Mouse (Mus musculus): ENCODE results near the gene Camta1. TPM values are rescaled to one million over a fixed set of nuclear protein-coding genes. Genes with fewer than 3 reads are reported as not detected.

The Camta1 gene
- polyA plus RNA-seq, 1 experiment: 7.7 TPM

- no peak for DNase-seq
- WGBS: 73% methylated on average over 5 of the region's 5 CpGs
- no peak overlapping the region for H3K27ac ChIP-seq (ENCODE audit: insufficient read depth, low read depth, low read length)
- no peak overlapping the region for H3K4me3 ChIP-seq (ENCODE audit: insufficient read depth, low read depth, low read length)
- H3K27me3 ChIP-seq (replicated peaks; ENCODE audit: control insufficient read depth, insufficient read depth, low read length): no peaks in the 10 kb centered on the region
- TF ChIP-seq CTCF (conservative IDR thresholded peaks at IDR 0.05; ENCODE audit: insufficient read depth, insufficient read length, low read depth, low read length): no peak
- no peak for TF ChIP-seq POLR2A (IDR thresholded peaks at IDR 0.05; ENCODE audit: low read depth, low read length)
- peaks cover 2% of the 10 kb centered on the region; the same call in 1 of the 2 replicates for H3K4me1 ChIP-seq (ENCODE audit: control insufficient read depth, insufficient read depth, low read length)
- no peaks in the 10 kb centered on the region for H3K36me3 ChIP-seq (ENCODE audit: control insufficient read depth, insufficient read depth, low read length)
These were observed 88.7 kb downstream of the Camta1 start for GRCm38 (mm10) chr4:151773007-151773406.

- no peaks in the 10 kb centered on the region for H3K36me3 ChIP-seq (ENCODE audit: control insufficient read depth, insufficient read depth, low read length)
- H3K27ac ChIP-seq (ENCODE audit: insufficient read depth, low read depth, low read length): no peak overlapping the region
- H3K4me1 ChIP-seq (ENCODE audit: control insufficient read depth, insufficient read depth, low read length): no peaks in the 10 kb centered on the region
- no peaks in the 10 kb centered on the region for H3K27me3 ChIP-seq (replicated peaks; ENCODE audit: control insufficient read depth, insufficient read depth, low read length)
- DNase-seq: no peak
- WGBS: 62% methylated on average over 5 of the region's 5 CpGs
- no peak overlapping the region for H3K4me3 ChIP-seq (ENCODE audit: insufficient read depth, low read depth, low read length)
- no peak for TF ChIP-seq POLR2A (IDR thresholded peaks at IDR 0.05; ENCODE audit: low read depth, low read length)
- no peak for TF ChIP-seq CTCF (conservative IDR thresholded peaks at IDR 0.05; ENCODE audit: insufficient read depth, insufficient read length, low read depth, low read length)
These were observed 91.0 kb downstream of the Camta1 start for GRCm38 (mm10) chr4:151770697-151771096.

GRCm38 (mm10) chr4:151767786-151768185 is 93.9 kb downstream of the Camta1 start:
- Histone ChIP-seq H3K36me3 (ENCODE audit: control insufficient read depth, insufficient read depth, low read length) (no peaks in the 10 kb centered on the region), H3K4me3 (ENCODE audit: insufficient read depth, low read depth, low read length) (no peak overlapping the region), H3K27ac (ENCODE audit: insufficient read depth, low read depth, low read length) (no peak overlapping the region), H3K27me3 (replicated peaks; ENCODE audit: control insufficient read depth, insufficient read depth, low read length) (no peaks in the 10 kb centered on the region), H3K4me1 (ENCODE audit: control insufficient read depth, insufficient read depth, low read length) (no peaks in the 10 kb centered on the region)
- no peak for DNase-seq
- WGBS: 82% methylated on average over 4 of the region's 4 CpGs
- no peak for TF ChIP-seq POLR2A (IDR thresholded peaks at IDR 0.05; ENCODE audit: low read depth, low read length)
- TF ChIP-seq CTCF (conservative IDR thresholded peaks at IDR 0.05; ENCODE audit: insufficient read depth, insufficient read length, low read depth, low read length): no peak

GRCm38 (mm10) chr4:151767361-151767760 is 94.3 kb downstream of the Camta1 start:
- no peaks in the 10 kb centered on the region for H3K27me3 ChIP-seq (replicated peaks; ENCODE audit: control insufficient read depth, insufficient read depth, low read length)
- WGBS: 95% methylated on average over 8 of the region's 8 CpGs
- H3K4me1 ChIP-seq (ENCODE audit: control insufficient read depth, insufficient read depth, low read length): no peaks in the 10 kb centered on the region
- H3K4me3 ChIP-seq (ENCODE audit: insufficient read depth, low read depth, low read length): no peak overlapping the region
- no peaks in the 10 kb centered on the region for H3K36me3 ChIP-seq (ENCODE audit: control insufficient read depth, insufficient read depth, low read length)
- no peak for DNase-seq
- TF ChIP-seq CTCF (conservative IDR thresholded peaks at IDR 0.05; ENCODE audit: insufficient read depth, insufficient read length, low read depth, low read length): no peak
- no peak for TF ChIP-seq POLR2A (IDR thresholded peaks at IDR 0.05; ENCODE audit: low read depth, low read length)
- no peak overlapping the region for H3K27ac ChIP-seq (ENCODE audit: insufficient read depth, low read depth, low read length)

GRCm38 (mm10) chr4:151765376-151765775 is 96.3 kb downstream of the Camta1 start:
- Histone ChIP-seq H3K36me3 (ENCODE audit: control insufficient read depth, insufficient read depth, low read length) (no peaks in the 10 kb centered on the region), H3K4me1 (ENCODE audit: control insufficient read depth, insufficient read depth, low read length) (no peaks in the 10 kb centered on the region), H3K27ac (ENCODE audit: insufficient read depth, low read depth, low read length) (no peak overlapping the region), H3K4me3 (ENCODE audit: insufficient read depth, low read depth, low read length) (no peak overlapping the region), H3K27me3 (replicated peaks; ENCODE audit: control insufficient read depth, insufficient read depth, low read length) (no peaks in the 10 kb centered on the region)
- no peak for TF ChIP-seq CTCF (conservative IDR thresholded peaks at IDR 0.05; ENCODE audit: insufficient read depth, insufficient read length, low read depth, low read length)
- TF ChIP-seq POLR2A (IDR thresholded peaks at IDR 0.05; ENCODE audit: low read depth, low read length): no peak
- no peak for DNase-seq
- WGBS: 50% methylated on average over 4 of the region's 4 CpGs

GRCm38 (mm10) chr4:151763928-151764327 is 97.7 kb downstream of the Camta1 start:
- no peaks in the 10 kb centered on the region for H3K27me3 ChIP-seq (replicated peaks; ENCODE audit: control insufficient read depth, insufficient read depth, low read length)
- H3K27ac ChIP-seq (ENCODE audit: insufficient read depth, low read depth, low read length): no peak overlapping the region
- 38% methylated on average over 6 of the region's 6 CpGs for WGBS
- no peaks in the 10 kb centered on the region for H3K4me1 ChIP-seq (ENCODE audit: control insufficient read depth, insufficient read depth, low read length)
- no peaks in the 10 kb centered on the region for H3K36me3 ChIP-seq (ENCODE audit: control insufficient read depth, insufficient read depth, low read length)
- no peak for DNase-seq
- H3K4me3 ChIP-seq (ENCODE audit: insufficient read depth, low read depth, low read length): no peak overlapping the region
- no peak for TF ChIP-seq CTCF (conservative IDR thresholded peaks at IDR 0.05; ENCODE audit: insufficient read depth, insufficient read length, low read depth, low read length)
- no peak for TF ChIP-seq POLR2A (IDR thresholded peaks at IDR 0.05; ENCODE audit: low read depth, low read length)

GRCm38 (mm10) chr4:151759095-151759494 is 102.6 kb downstream of the Camta1 start:
- no peaks in the 10 kb centered on the region for H3K4me1 ChIP-seq (ENCODE audit: control insufficient read depth, insufficient read depth, low read length)
- H3K4me3 ChIP-seq (ENCODE audit: insufficient read depth, low read depth, low read length): no peak overlapping the region
- no peak for DNase-seq
- no peak overlapping the region for H3K27ac ChIP-seq (ENCODE audit: insufficient read depth, low read depth, low read length)
- 83% methylated on average over 2 of the region's 2 CpGs for WGBS
- H3K36me3 ChIP-seq (ENCODE audit: control insufficient read depth, insufficient read depth, low read length): no peaks in the 10 kb centered on the region
- no peaks in the 10 kb centered on the region for H3K27me3 ChIP-seq (replicated peaks; ENCODE audit: control insufficient read depth, insufficient read depth, low read length)
- TF ChIP-seq CTCF (conservative IDR thresholded peaks at IDR 0.05; ENCODE audit: insufficient read depth, insufficient read length, low read depth, low read length): no peak
- TF ChIP-seq POLR2A (IDR thresholded peaks at IDR 0.05; ENCODE audit: low read depth, low read length): no peak

GRCm38 (mm10) chr4:151758337-151758736 is 103.3 kb downstream of the Camta1 start:
- H3K4me3 ChIP-seq (ENCODE audit: insufficient read depth, low read depth, low read length): no peak overlapping the region
- H3K36me3 ChIP-seq (ENCODE audit: control insufficient read depth, insufficient read depth, low read length): no peaks in the 10 kb centered on the region
- WGBS: 91% methylated on average over 13 of the region's 13 CpGs
- H3K4me1 ChIP-seq (ENCODE audit: control insufficient read depth, insufficient read depth, low read length): no peaks in the 10 kb centered on the region
- TF ChIP-seq POLR2A (IDR thresholded peaks at IDR 0.05; ENCODE audit: low read depth, low read length) (no peak), CTCF (conservative IDR thresholded peaks at IDR 0.05; ENCODE audit: insufficient read depth, insufficient read length, low read depth, low read length) (no peak)
- no peak for DNase-seq
- H3K27ac ChIP-seq (ENCODE audit: insufficient read depth, low read depth, low read length): no peak overlapping the region
- H3K27me3 ChIP-seq (replicated peaks; ENCODE audit: control insufficient read depth, insufficient read depth, low read length): no peaks in the 10 kb centered on the region
